Mouse (Mus musculus) left cerebral cortex, postnatal 25 days (tissue): Measurements from ENCODE around the gene Gm21762. TPM values are rescaled to one million over a fixed set of nuclear protein-coding genes. Genes with fewer than 3 reads are reported as not detected.
"Not testable (repeated sequence)": the region's sequence is repeated elsewhere in the genome, so short reads cannot be mapped to it uniquely, and the experiment has no call there.

Source experiments
- DNase-seq, 2 experiments: peaks; one replicate each; pipeline ENCODE4 v3.0.0; 2022; ENCODE audit warnings: low spot score in 2 of 2, mixed read lengths in 1 of 2
- intact Hi-C: fragments of 180-260 bp; cut with DNase I; formaldehyde crosslinking; loops from one replicate; pipeline ENCODE4 v1.15.1; 2025
- total RNA-seq, 2 experiments: library from RNA; stranded (reverse); gene quantifications; 2 replicates each; pipeline ENCODE4 v1.2.3; 2021

The Gm21762 gene
- total RNA-seq, result not detected

DNA sequence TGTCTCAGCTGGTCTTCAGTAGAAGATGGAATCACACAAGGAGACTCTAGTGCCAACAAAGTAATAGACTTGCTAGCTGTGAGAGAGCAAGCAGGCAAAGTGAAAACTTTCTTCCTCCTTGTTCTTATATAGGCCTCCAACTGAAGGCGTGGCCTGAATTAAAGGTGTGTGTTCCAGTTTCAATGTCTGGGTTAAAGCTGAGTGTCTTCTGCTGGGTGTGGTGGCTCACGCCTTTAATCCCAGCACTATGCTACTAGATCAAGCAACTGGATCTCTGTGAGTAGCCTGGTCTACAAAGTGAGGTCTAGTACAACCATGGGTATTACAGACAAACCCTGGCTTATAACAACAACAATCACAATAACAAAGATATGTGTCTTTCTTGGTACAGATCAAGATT lies at the start of gene Gm21762:
Gene Gm21762 (minus strand): TSS at position 101 of the 400 bp plus-strand sequence.
- DNase-seq, intact Hi-C loops: not testable (repeated sequence)

DNA sequence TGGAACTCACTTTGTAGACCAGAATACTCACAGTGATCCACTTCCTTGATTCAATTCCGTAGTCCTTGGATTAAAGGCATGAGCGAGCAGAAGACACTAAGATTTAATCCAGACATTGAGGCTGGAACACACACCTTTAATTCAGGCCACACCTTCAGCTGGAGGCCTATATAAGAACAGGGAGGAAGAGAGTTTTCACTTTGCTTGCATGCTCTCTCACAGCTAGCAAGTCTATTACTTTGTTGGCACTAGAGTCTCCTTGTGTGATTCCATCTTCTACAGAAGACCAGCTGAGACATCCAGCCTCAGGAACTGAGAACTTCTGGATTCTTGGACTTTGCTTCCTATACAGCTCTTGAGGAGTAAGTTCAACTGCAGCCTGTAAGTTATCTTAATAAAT lies 47.1 kb upstream of the Gm21762 start, which contains the start of gene AF067061:
Gene AF067061 (plus strand): TSS at position 245 of the 400 bp plus-strand sequence.
- intact Hi-C loops, DNase-seq: not testable (repeated sequence)

DNA sequence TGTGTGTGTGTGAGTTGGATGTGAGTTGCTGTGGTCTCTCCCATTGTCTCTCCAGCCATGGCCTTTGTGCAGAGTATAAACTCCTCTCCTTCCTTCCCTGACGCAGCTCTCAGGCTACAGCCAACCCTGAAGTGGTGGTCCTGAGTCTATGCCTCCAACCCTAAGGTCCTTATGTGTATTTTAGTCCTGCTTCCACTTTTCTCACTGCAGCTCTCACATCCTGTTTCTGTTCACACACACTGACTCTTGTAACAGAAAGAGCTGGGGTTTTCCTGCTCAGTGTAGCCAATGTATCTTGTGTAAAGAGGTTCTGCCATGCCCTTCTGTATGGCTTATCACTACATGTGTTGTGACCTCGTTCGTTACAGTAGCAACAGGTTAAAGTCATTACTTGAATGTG lies 44.0 kb upstream of the Gm21762 start:
- intact Hi-C loops, DNase-seq: not testable (repeated sequence)

DNA sequence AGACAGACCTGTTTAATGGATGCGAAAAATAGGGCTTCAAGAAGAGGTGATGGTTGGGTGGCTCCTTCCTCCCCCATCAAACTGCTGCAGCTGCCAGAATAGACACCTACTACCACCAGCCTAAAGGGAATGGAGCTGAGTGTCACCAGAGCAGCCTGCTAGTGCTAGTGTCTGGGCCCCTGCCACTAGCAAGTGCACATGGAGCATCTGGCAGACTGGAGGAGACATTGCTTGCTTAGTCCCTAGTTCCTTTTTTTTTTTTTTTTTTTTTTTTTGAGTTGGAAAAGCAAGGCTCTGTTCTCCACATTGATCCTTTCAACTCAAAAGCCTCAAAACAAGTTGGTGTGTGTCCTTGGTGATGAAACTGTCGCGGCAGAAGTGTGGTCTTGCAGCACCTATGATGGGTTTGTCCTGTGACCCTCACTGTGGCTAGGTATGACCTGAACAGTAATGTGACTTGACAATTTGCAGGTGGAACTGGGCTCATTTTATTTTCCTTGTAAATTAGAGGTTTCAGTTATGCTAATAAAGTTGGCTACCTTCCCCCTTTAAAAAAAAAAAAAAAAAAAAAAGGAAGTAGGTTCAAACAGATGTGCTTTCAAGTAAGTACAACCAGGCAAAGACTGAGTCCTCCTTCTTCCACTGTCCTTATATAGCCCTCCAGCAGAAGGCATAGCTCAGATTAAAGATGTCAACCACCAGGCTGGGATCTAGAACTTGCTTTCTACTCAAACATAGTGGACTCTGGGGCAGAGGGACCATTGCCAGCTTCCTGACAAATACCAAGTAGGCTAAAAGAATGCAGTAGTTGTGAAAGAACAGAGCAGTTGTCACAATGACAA lies 43.3 kb upstream of the Gm21762 start:
- DNase-seq, intact Hi-C loops: not testable (repeated sequence)

DNA sequence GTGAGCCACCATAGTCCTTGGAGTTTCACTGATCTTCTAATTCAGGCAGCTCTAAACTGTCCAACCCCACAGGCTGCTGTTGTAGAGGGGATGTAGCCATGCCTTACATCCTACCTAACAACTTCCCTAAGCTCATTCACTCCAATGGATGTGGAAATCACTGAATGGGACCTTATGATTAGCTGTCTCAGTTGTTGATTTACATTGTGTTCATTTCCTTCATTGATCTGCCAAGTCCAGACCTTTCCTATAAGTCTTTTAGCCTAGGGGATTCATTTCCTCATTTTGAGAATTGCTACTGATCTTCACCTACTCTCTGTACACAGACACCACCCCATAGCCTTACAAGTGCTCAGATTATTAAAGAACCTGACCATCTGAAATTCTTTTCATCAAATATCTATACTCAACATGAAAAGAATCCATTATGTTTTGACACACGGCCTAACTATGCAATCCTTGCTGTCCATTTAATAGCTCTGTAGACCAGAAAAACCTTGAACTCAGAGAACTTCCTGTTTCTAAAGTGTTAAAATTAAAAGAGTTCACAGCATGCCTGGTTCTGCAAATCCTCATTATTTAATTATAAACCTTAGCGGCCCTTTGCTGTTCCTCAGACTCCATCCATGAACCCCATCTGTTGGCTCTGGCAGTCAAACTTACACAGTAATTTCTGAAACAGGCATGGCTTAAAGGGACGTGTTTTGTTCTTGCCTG lies 35.6 kb upstream of the Gm21762 start:
- intact Hi-C loops, DNase-seq: not testable (repeated sequence)

DNA sequence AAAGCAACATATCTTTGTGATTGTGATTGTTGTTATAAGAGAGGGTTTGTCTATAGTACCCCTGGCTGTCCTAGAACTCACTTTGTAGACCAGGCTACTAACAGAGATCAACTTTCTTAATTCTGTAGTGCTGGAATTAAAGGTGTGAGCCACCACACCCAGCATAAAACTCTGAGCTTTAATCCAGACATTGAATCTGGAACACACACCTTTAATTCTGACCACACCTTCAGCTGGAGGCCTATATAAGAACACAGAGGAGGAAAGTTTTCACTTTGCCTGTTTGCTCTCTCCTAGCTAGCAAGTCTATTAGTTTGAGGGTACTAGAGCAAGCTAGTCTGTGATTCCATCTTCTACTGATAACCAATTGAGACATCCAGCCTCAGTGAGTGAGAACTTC lies 23.1 kb upstream of the Gm21762 start, which contains the start of gene Gm21731:
Gene Gm21731 (plus strand): TSS at position 301 of the 400 bp plus-strand sequence.
- intact Hi-C loops, DNase-seq: not testable (repeated sequence)

DNA sequence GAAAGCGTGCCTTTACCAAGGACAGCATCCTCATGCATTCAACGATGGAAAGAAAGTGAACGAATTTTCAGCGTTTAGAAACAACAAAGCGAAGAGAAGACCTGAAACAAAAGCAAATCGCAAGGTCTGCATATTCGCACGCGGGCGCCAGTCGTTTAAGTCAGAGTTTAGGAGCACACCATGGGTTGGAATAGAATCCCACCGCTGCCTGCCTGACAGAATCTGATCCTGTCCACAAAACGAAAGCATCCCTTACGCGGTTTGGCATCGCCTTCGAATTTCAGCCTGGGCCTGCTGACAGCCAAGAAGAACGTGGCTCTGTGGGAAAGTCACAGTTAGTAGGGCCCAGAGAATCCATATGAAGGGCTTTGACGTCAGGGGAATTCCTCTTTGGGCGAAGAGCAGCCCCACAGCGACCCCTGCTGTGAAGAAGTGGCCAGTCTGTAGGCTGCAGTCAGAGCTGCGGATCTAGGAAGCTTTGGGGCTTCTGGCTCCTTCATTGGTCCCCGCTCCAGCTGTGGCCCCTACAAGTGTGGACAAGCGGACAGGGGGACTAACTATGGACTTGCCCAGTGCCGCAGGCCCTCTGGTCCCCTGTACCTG lies 16.8 kb upstream of the Gm21762 start:
- intact Hi-C loops, DNase-seq: not testable (repeated sequence)

DNA sequence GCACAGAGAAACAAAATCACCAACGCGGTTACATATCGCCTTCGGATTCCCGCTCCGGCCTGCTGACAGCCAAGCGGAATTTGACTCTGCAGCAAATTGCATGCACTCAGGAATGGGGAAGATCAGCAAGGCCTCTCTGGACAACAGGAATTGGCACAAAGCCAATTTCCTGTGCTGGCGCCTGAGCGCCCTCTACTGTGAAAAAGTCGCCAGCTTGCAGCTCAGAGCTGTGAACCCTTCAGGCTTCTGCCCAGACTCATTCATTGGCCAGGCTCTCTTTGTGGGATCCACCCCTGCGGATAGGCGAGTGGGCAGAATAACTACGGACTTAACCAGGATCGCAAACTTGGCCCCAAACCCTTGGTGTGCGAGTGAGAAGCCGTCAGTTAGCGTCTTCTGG lies 16.1 kb upstream of the Gm21762 start:
- intact Hi-C loops, DNase-seq: not testable (repeated sequence)

DNA sequence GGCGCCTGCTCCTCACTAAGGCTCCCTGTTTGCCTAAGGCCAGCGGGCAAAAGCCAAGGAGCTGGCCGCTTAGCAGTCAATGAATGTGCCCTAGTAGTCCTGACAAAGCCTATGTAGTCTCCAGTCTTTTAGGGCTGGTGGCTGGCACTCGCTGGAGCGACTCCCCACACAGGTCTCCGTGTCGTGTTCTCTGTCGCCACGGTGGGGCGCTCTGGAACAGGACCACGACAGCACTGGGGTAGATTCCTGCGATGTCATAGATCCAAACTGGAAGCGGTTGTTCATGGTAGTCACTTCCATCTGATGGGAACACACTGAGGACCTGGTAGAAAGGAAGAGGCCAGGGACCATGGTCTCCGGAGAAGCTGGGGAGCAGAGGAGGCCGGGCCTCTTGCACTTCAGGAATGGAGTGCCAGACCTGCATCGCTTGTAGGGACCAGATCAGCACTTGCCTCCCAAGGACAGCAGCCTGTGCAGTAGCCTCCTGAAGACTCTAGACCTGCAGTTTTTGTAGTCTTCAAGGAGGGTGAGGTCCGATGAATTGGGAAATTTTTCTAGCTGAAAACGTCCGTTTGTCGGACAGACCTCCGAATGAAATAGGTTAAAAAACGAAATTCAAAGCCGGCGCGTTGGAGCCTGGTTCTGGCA lies 7.4 kb upstream of the Gm21762 start:
- intact Hi-C loops, DNase-seq: not testable (repeated sequence)

DNA sequence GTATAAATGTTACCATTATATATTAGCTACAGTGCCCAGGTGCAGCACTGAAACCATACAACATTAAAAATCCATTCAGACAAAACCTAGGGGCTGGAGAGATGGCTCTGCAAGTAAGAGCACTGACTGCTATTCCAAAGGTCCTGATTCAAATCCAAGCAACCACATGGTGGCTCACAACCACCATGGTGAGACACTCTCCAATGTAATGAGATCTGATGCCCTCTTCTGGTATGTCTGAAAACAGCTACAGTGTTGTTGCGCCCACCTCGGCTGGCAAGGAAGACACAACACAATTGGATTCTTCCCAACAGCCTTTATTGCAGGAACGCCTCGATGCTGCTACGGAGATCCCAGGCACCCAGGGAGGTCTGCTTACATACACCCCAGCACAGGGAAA lies 5.2 kb upstream of the Gm21762 start:
- intact Hi-C loops, DNase-seq: not testable (repeated sequence)

DNA sequence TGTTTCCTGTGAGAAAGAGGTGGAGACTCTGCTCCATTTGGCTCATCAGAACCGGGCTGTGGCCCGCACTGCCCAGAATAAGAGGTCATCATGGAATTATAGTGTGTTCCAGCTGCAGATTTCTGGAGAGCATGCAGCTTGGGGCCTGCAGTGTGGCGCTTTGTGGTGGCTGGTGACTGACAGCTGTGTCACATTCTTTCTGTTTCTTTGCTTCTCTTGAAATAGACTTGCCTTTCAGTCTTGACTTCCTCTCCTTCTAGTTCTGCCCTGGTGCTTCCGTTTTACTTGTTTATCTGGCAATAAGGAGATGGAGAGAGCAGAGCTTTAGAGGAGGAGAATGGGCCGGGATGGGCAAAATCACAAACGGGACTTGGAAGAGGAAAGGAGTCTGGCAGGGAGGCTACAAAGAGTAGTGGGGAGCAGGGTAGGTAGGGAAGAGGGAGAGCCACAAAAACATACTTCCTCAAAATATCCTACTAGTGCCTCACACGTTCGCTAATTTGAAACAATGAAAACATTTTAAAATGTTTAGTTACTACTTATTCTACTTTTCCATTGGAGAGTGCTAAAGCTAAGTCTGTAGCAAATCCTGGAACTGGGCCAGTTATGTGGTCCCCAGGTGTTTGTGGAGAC lies 19.4 kb downstream of the Gm21762 start:
- DNase-seq, intact Hi-C loops: not testable (repeated sequence)

DNA sequence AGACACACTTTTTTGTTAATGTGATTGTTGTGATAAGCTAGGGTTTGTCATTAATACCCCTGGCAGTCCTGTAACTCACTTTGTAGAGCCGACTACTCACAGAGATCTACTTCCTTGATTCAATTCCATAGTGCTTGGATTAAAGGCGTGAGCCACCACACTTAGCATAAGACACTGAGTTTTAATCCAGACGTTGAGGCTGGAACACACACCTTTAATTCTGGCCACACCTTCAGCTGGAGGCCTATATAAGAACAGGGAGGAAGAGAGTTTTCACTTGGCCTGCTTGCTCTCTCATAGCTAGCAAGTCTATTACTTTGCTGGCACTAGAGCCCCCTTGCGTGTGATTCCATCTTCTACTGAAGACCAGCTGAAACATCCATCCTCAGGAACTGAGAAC lies 43.6 kb downstream of the Gm21762 start, which contains the start of gene Gm21818:
Gene Gm21818 (plus strand): TSS at position 301 of the 400 bp plus-strand sequence.
- intact Hi-C loops, DNase-seq: not testable (repeated sequence)

DNA sequence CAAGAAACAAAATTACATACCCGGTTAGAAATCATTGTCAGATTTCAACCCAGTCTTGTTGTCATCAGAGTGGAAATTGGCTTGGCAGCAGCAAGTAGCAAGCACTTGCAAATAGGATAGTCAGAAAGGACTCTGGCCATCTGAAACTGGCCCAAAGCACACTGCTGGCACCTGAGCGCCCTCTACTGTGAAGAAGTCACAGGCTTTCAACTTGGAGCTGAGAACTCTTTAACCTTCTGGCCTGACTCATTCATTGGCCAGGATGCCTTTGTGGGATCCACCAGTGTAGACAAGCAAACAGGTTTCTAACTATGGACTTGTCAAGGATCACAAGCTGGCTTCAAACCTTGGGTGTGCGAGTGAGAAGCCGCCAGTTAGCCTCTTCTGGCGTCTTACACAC lies 47.4 kb downstream of the Gm21762 start:
- intact Hi-C loops, DNase-seq: not testable (repeated sequence)

Other genes with a start within 250 kb of the Gm21762 start
- gene Gm36079, start 188.9 kb downstream of the Gm21762 start, total RNA-seq, result not detected
- not detected for gene Gm21188, start 163.8 kb downstream of the Gm21762 start, total RNA-seq
- gene Gm20767, start 75.7 kb downstream of the Gm21762 start, total RNA-seq, result not detected
- gene Gm21818, start 43.5 kb downstream of the Gm21762 start, total RNA-seq, result not detected
- gene Gm21731, start 23.2 kb upstream of the Gm21762 start, total RNA-seq, result not detected
- not detected for gene AF067061, start 47.2 kb upstream of the Gm21762 start, total RNA-seq
- gene BC147527, start 84.4 kb upstream of the Gm21762 start, total RNA-seq, result not detected
- gene Tcstv3, start 100.9 kb upstream of the Gm21762 start, total RNA-seq, result not detected